Mouse (Mus musculus): ENCODE measurements around the gene Pes1. TPM values are rescaled to one million over a fixed set of nuclear protein-coding genes. Genes with fewer than 3 reads are reported as not detected.
"Not testable (repeated sequence)": the region's sequence is repeated elsewhere in the genome, so short reads cannot be mapped to it uniquely, and the experiment has no call there.

The Pes1 gene
- polyA plus RNA-seq, 1 experiment = 45.2 TPM

- H3K27ac ChIP-seq (replicated peaks; ENCODE audit: low read depth, low read length); H3K4me3 ChIP-seq (ENCODE audit: insufficient read depth, low read depth, low read length); H3K4me1 ChIP-seq (ENCODE audit: control insufficient read depth, insufficient read depth, insufficient read length, low read length): not testable (repeated sequence)
Measured at GRCm38 (mm10) chr11:4015796-4016195, 52.0 kb downstream of the Pes1 start.

- not testable (repeated sequence) for H3K4me1 ChIP-seq (ENCODE audit: control insufficient read depth, insufficient read depth, insufficient read length, low read length); H3K4me3 ChIP-seq (ENCODE audit: insufficient read depth, low read depth, low read length); H3K27ac ChIP-seq (replicated peaks; ENCODE audit: low read depth, low read length)
Measured at GRCm38 (mm10) chr11:4022111-4022510, 58.3 kb downstream of the Pes1 start.

GRCm38 (mm10) chr11:4023321-4023720 is 59.5 kb downstream of the Pes1 start:
- Histone ChIP-seq H3K27ac (replicated peaks; ENCODE audit: low read depth, low read length) (no peak overlapping the region), H3K4me3 (ENCODE audit: insufficient read depth, low read depth, low read length) (no peak overlapping the region), H3K4me1 (ENCODE audit: control insufficient read depth, insufficient read depth, insufficient read length, low read length) (no peaks in the 10 kb centered on the region)

GRCm38 (mm10) chr11:4027066-4027465 is 63.3 kb downstream of the Pes1 start:
- Histone ChIP-seq H3K4me3 (ENCODE audit: insufficient read depth, low read depth, low read length) (no peak overlapping the region), H3K27ac (replicated peaks; ENCODE audit: low read depth, low read length) (no peak overlapping the region)

GRCm38 (mm10) chr11:4027561-4028334 is 64.0 kb downstream of the Pes1 start:
- H3K4me1 ChIP-seq (ENCODE audit: control insufficient read depth, insufficient read depth, insufficient read length, low read length) = no peaks in the 10 kb centered on the region
- H3K27ac ChIP-seq (replicated peaks; ENCODE audit: low read depth, low read length) = no peak overlapping the region
- no peak overlapping the region for H3K4me3 ChIP-seq (ENCODE audit: insufficient read depth, low read depth, low read length)

More at GRCm38 (mm10) chr11:4027066-4027465, 63.3 kb downstream of the Pes1 start:
- no peaks in the 10 kb centered on the region for H3K4me1 ChIP-seq (ENCODE audit: control insufficient read depth, insufficient read depth, insufficient read length, low read length)

- H3K4me3 ChIP-seq (ENCODE audit: insufficient read depth, low read depth, low read length) = no peak overlapping the region
- no peaks in the 10 kb centered on the region for H3K4me1 ChIP-seq (ENCODE audit: control insufficient read depth, insufficient read depth, insufficient read length, low read length)
- no peak overlapping the region for H3K27ac ChIP-seq (replicated peaks; ENCODE audit: low read depth, low read length)
Measured at GRCm38 (mm10) chr11:4029343-4029742, 65.6 kb downstream of the Pes1 start.

Other genes with a start within 250 kb of the Pes1 start
- 3.2 and 3.4 TPM in 2 replicates for gene Osbp2, start 100.1 kb upstream of the Pes1 start, polyA plus RNA-seq (2012; ENCODE audit: insufficient read depth, insufficient read length, missing spikeins)
- gene 4921536K21Rik, start 68.9 kb upstream of the Pes1 start, polyA plus RNA-seq (2012; ENCODE audit: insufficient read depth, insufficient read length, missing spikeins) = 1.0 and 2.1 TPM in 2 replicates
- 1.0 and 4.8 TPM in 2 replicates for gene Dusp18, start 68.7 kb upstream of the Pes1 start, polyA plus RNA-seq (2012; ENCODE audit: insufficient read depth, insufficient read length, missing spikeins)
- 1.1 TPM in 2 replicates for gene Slc35e4, start 49.3 kb upstream of the Pes1 start, polyA plus RNA-seq (2012; ENCODE audit: insufficient read depth, insufficient read length, missing spikeins)
- gene Tcn2, start 31.8 kb upstream of the Pes1 start, polyA plus RNA-seq (2012; ENCODE audit: insufficient read depth, insufficient read length, missing spikeins) = 48.4 and 63.5 TPM in 2 replicates
- not detected in 2 replicates for gene 4930556J24Rik, start 12.8 kb downstream of the Pes1 start, polyA plus RNA-seq (2012; ENCODE audit: insufficient read depth, insufficient read length, missing spikeins)
- not detected in 2 replicates for gene Gal3st1, start 19.7 kb downstream of the Pes1 start, polyA plus RNA-seq (2012; ENCODE audit: insufficient read depth, insufficient read length, missing spikeins)
- gene Sec14l4, start 67.5 kb downstream of the Pes1 start, polyA plus RNA-seq (2012; ENCODE audit: insufficient read depth, insufficient read length, missing spikeins) = 7.4 and 17.2 TPM in 2 replicates
- gene Sec14l3, start 100.9 kb downstream of the Pes1 start, polyA plus RNA-seq (2012; ENCODE audit: insufficient read depth, insufficient read length, missing spikeins) = not detected in 2 replicates
- 54.3 and 54.8 TPM in 2 replicates for gene Mtfp1, start 131.5 kb downstream of the Pes1 start, polyA plus RNA-seq (2012; ENCODE audit: insufficient read depth, insufficient read length, missing spikeins)
- gene Sec14l2, start 159.4 kb downstream of the Pes1 start, polyA plus RNA-seq (2012; ENCODE audit: insufficient read depth, insufficient read length, missing spikeins) = 0.63 TPM in 1 of 2 replicates, not detected in the other
- 5.9 and 8.4 TPM in 2 replicates for gene Rnf215, start 171.2 kb downstream of the Pes1 start, polyA plus RNA-seq (2012; ENCODE audit: insufficient read depth, insufficient read length, missing spikeins)
- gene Ccdc157, start 196.3 kb downstream of the Pes1 start, polyA plus RNA-seq (2012; ENCODE audit: insufficient read depth, insufficient read length, missing spikeins) = 1.7 and 2.1 TPM in 2 replicates
- 7.3 and 13.4 TPM in 2 replicates for gene Sf3a1, start 196.4 kb downstream of the Pes1 start, polyA plus RNA-seq (2012; ENCODE audit: insufficient read depth, insufficient read length, missing spikeins)
- gene Tbc1d10a, start 222.8 kb downstream of the Pes1 start, polyA plus RNA-seq (2012; ENCODE audit: insufficient read depth, insufficient read length, missing spikeins) = 2.4 and 2.9 TPM in 2 replicates